Mouse (Mus musculus) liver, embryonic 11.5 days (tissue): ENCODE results near the gene Btaf1. TPM values are rescaled to one million over a fixed set of nuclear protein-coding genes. Genes with fewer than 3 reads are reported as not detected.
A peak's percentile ranks its signal among the peaks of the same experiment; 100 is the strongest.

Experiments
- ATAC-seq: fragments of 200-750 bp; cut with Nextera tagmentation; replicated peaks from 2 replicates; pipeline ENCODE4 v1.8.0; 2017; ENCODE audit warnings: moderate number of reproducible peaks, mild to moderate bottlenecking, moderate TSS enrichment, moderate library complexity; ENCODE audit not compliant: low FRiP score
- DNase-seq: peaks from one replicate; pipeline ENCODE4 v3.0.0-alpha.2; 2017; ENCODE audit warnings: low spot score
- H3K27ac ChIP-seq: fragments of 300-500 bp; sonication (generic); 2 replicates; pipeline ENCODE4 v1.5.1; 2014; ENCODE audit warnings: mild to moderate bottlenecking, low read depth, low read length, control low read depth
- H3K27me3 ChIP-seq: fragments of 300-500 bp; sonication (generic); replicated peaks from 2 replicates; pipeline ENCODE4 v1.6.1; 2014; ENCODE audit warnings: low read length, mixed read lengths; ENCODE audit not compliant: control insufficient read depth, insufficient read depth
- H3K36me3 ChIP-seq: fragments of 300-500 bp; sonication (generic); 2 replicates; pipeline ENCODE4 v1.6.1; 2014; ENCODE audit warnings: mild to moderate bottlenecking, low read length, moderate library complexity, mixed read lengths; ENCODE audit not compliant: control insufficient read depth, insufficient read depth
- H3K4me1 ChIP-seq: fragments of 300-500 bp; sonication (generic); replicated peaks from 2 replicates; pipeline ENCODE4 v1.6.1; 2014; ENCODE audit warnings: low read length, mixed read lengths; ENCODE audit not compliant: control insufficient read depth, insufficient read depth
- H3K4me2 ChIP-seq: fragments of 300-500 bp; sonication (generic); 2 replicates; pipeline ENCODE4 v1.6.1; 2014; ENCODE audit warnings: mild to moderate bottlenecking, control low read depth, moderate library complexity
- H3K4me3 ChIP-seq: fragments of 300-500 bp; sonication (generic); 2 replicates; pipeline ENCODE4 v1.5.1; 2014; ENCODE audit warnings: low read depth, low read length, control low read depth
- H3K9ac ChIP-seq: fragments of 300-500 bp; sonication (generic); 2 replicates; pipeline ENCODE4 v1.6.1; 2014; ENCODE audit warnings: low read depth, low read length, control low read depth
- H3K9me3 ChIP-seq: fragments of 300-500 bp; sonication (generic); 2 replicates; pipeline ENCODE4 v1.6.1; 2016; ENCODE audit warnings: low read length, inconsistent platforms, mixed read lengths; ENCODE audit not compliant: control insufficient read depth
- WGBS: fragments of 180-500 bp; shearing (Covaris S2); extraction: QIAGEN DNeasy Blood & Tissue Kit; methylation state at CpG from one replicate; pipeline ENCODE4 v1.1.7; 2014; 5-methylcytosine and 5-hydroxymethylcytosine counted together
- polyA plus RNA-seq: library from polyadenylated mRNA; unstranded; fragments of >200 nt; fragmentation: Nextera tagmentation; extraction: Ambion mirVana; gene quantifications from 2 replicates; pipeline ENCODE4 v1.2.1, GENCODE M21; 2014

Btaf1 gene
- polyA plus RNA-seq, 1 experiment from 2014 or later: 29.9 TPM

- whole genome bisulfite sequencing: 51% methylated on average over 9 of the region's 9 CpGs
- H3K9ac ChIP-seq: no peak overlapping the region
- H3K4me1 ChIP-seq: no peaks in the 10 kb centered on the region
- H3K36me3 ChIP-seq: peaks cover 7% of the 10 kb centered on the region
- ATAC-seq (no peak), DNase-seq (no peak)
- H3K27ac ChIP-seq: no peak overlapping the region
- no peaks in the 10 kb centered on the region for H3K27me3 ChIP-seq
- H3K9me3 ChIP-seq: no peaks in the 10 kb centered on the region
- no peak overlapping the region for H3K4me3 ChIP-seq
- no peak overlapping the region for H3K4me2 ChIP-seq
Measured at GRCm38 (mm10) chr19:36897778-36898177, 28.1 kb upstream of the Btaf1 start.

- WGBS: 55% methylated on average over 7 of the region's 7 CpGs
- Histone ChIP-seq H3K9me3 (no peaks in the 10 kb centered on the region), H3K4me2 (peak overlapping the region; percentile 94), H3K4me1 (no peaks in the 10 kb centered on the region), H3K9ac (no peak overlapping the region; the same call in 1 of the 2 replicates), H3K27me3 (no peaks in the 10 kb centered on the region), H3K36me3 (no peaks in the 10 kb centered on the region), H3K27ac (no peak overlapping the region), H3K4me3 (peak overlapping the region; percentile 61; the same call in 1 of the 2 replicates)
- no peak for DNase-seq
- no peak for ATAC-seq
Measured at GRCm38 (mm10) chr19:36903377-36903776, 22.5 kb upstream of the Btaf1 start.

GRCm38 (mm10) chr19:36904211-36905007, 21.5 kb upstream of the Btaf1 start:
- Histone ChIP-seq H3K27ac (0 out of 2 replicates have a peak overlapping the region, but pooled peaks have one; percentile 22), H3K4me3 (peak overlapping the region; percentile 61), H3K36me3 (no peaks in the 10 kb centered on the region), H3K4me2 (peak overlapping the region; percentile 94), H3K9me3 (no peaks in the 10 kb centered on the region), H3K4me1 (no peaks in the 10 kb centered on the region), H3K9ac (peak overlapping the region; percentile 58), H3K27me3 (no peaks in the 10 kb centered on the region)
- peak; percentile 69 for ATAC-seq
- WGBS: 3% methylated on average over 41 of the region's 41 CpGs
- DNase-seq: peak; percentile 76

DNA sequence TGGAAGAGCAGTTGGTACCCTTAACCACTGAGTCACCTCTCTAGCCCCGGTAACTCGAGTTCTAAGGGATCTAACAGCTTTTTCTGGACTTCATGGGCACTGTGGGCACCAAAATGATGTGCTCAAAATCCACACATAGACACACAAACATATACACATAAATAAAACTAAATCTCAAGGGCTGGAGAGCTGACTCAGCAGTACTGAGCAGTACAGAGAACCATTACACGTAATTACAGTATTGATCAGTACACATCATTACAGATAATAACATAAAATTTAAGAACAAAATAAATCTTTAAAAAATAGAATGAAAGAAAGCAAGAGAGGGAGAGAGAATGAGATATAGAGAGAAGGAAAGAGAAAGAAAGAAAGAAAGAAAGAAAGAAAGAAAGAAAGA, 16.7 kb upstream of the Btaf1 start:
- Histone ChIP-seq H3K27ac (no peak overlapping the region), H3K4me3 (no peak overlapping the region), H3K9me3 (no peaks in the 10 kb centered on the region), H3K4me2 (no peak overlapping the region), H3K36me3 (no peaks in the 10 kb centered on the region), H3K9ac (no peak overlapping the region), H3K4me1 (no peaks in the 10 kb centered on the region), H3K27me3 (no peaks in the 10 kb centered on the region; the same call in 1 of the 2 replicates)
- WGBS: 78% methylated on average over 3 of the region's 3 CpGs
- DNase-seq: no peak
- ATAC-seq: no peak

DNA sequence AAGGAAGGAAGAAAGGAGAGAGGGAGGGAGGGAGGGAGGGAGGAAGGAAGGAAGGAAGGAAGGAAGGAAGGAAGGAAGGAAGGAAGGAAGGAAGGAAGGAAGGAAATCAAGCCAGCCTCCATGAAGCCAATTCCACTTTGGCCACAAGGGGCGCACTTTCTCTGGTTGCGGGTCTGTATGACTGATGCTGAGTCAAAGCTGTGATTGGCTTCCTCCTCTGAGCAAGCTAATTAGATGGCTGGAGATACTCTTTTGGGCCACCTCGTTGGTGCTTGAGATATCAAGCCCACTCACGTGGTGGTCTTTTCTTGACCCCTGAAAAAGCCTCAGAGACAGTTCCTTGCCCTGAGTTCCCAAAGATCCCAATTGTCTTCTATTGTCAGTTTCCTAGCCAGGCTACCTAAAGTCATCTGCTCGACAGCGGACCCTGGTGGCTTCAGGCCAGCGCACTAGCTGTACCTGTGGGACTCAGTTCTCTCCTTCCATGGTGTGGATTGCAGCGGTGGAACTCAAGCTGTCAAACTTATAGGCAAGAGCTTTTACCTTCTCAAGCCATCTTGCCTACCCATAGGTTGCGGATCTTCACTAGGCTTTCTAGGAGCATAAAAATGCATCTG, 16.1 kb upstream of the Btaf1 start:
- DNase-seq (peak; percentile 58), ATAC-seq (0 out of 2 replicates have a peak, but pooled peaks have one; percentile 45)
- Histone ChIP-seq H3K4me3 (no peak overlapping the region), H3K4me2 (no peak overlapping the region), H3K4me1 (no peaks in the 10 kb centered on the region), H3K27me3 (no peaks in the 10 kb centered on the region; the same call in 1 of the 2 replicates), H3K36me3 (no peaks in the 10 kb centered on the region), H3K9me3 (no peaks in the 10 kb centered on the region), H3K9ac (no peak overlapping the region), H3K27ac (no peak overlapping the region)
- 15% methylated on average over 9 of the region's 9 CpGs for WGBS

GRCm38 (mm10) chr19:36910424-36911045, 15.3 kb upstream of the Btaf1 start:
- no peaks in the 10 kb centered on the region for H3K9me3 ChIP-seq
- H3K4me1 ChIP-seq: no peaks in the 10 kb centered on the region
- H3K27me3 ChIP-seq: no peaks in the 10 kb centered on the region; the same call in 1 of the 2 replicates
- no peak overlapping the region for H3K27ac ChIP-seq
- DNase-seq (no peak), ATAC-seq (no peak)
- H3K9ac ChIP-seq: no peak overlapping the region
- H3K4me3 ChIP-seq: no peak overlapping the region
- no peak overlapping the region for H3K4me2 ChIP-seq
- WGBS: 43% methylated on average over 12 of the region's 12 CpGs
- H3K36me3 ChIP-seq: no peaks in the 10 kb centered on the region

- Histone ChIP-seq H3K4me2 (no peak overlapping the region), H3K36me3 (no peaks in the 10 kb centered on the region), H3K9ac (no peak overlapping the region), H3K27ac (no peak overlapping the region), H3K4me3 (no peak overlapping the region), H3K27me3 (no peaks in the 10 kb centered on the region; the same call in 1 of the 2 replicates), H3K4me1 (peaks cover 2% of the 10 kb centered on the region; the same call in 1 of the 2 replicates), H3K9me3 (no peaks in the 10 kb centered on the region)
- whole genome bisulfite sequencing: 80% methylated on average over 7 of the region's 7 CpGs
- DNase-seq (no peak), ATAC-seq (no peak)
Measured at GRCm38 (mm10) chr19:36913064-36913463, 12.8 kb upstream of the Btaf1 start.

DNA sequence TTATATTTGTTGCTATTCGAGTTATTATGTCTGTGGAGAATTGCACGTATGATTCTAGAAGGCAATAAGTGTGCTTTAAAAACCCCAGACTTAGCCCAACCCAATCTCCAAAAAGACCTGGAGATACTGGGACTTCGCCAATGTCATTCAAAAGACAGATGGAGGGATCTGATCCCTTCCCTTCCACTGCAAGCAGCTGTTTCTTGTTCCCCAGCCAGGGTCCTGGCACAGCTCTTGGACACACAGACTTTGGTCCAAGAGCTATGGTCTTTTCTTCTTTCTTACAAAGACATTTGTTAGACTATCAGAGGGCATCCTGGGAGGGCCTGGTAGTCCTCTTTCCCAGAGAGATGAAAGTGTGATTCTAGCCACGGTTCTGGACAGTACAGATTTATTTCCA, 9.7 kb upstream of the Btaf1 start:
- Histone ChIP-seq H3K36me3 (no peaks in the 10 kb centered on the region), H3K9ac (no peak overlapping the region), H3K27ac (no peak overlapping the region), H3K9me3 (no peaks in the 10 kb centered on the region), H3K27me3 (no peaks in the 10 kb centered on the region), H3K4me1 (peaks cover 2% of the 10 kb centered on the region; the same call in 1 of the 2 replicates), H3K4me2 (no peak overlapping the region), H3K4me3 (no peak overlapping the region)
- no peak for DNase-seq
- 75% methylated on average over 4 of the region's 4 CpGs for WGBS
- ATAC-seq: no peak
